Mouse (Mus musculus) embryonic facial prominence, embryonic 14.5 days (tissue): ENCODE measurements around the gene Ccdc130. TPM values are rescaled to one million over a fixed set of nuclear protein-coding genes. Genes with fewer than 3 reads are reported as not detected.
A peak's percentile ranks its signal among the peaks of the same experiment; 100 is the strongest.

Source experiments
- ATAC-seq: fragments of 200-750 bp; cut with Nextera tagmentation; 2 replicates; pipeline ENCODE4 v1.8.0; 2017; ENCODE audit warnings: low read depth, moderate number of reproducible peaks, moderate TSS enrichment
- DNase-seq: peaks from one replicate; pipeline ENCODE4 v3.0.0-alpha.2; 2015; ENCODE audit warnings: low spot score
- H3K27ac ChIP-seq: fragments of 300-500 bp; sonication (generic); replicated peaks from 2 replicates; pipeline ENCODE4 v1.5.1; 2014; ENCODE audit warnings: low read depth, mild to moderate bottlenecking, low read length, moderate library complexity
- H3K27me3 ChIP-seq: fragments of 300-500 bp; sonication (generic); replicated peaks from 2 replicates; pipeline ENCODE4 v1.6.1; 2014; ENCODE audit warnings: low read length; ENCODE audit not compliant: control insufficient read depth, insufficient read depth
- H3K36me3 ChIP-seq: fragments of 300-500 bp; sonication (generic); 2 replicates; pipeline ENCODE4 v1.6.1; 2014; ENCODE audit warnings: low read length, mixed read lengths; ENCODE audit not compliant: control insufficient read depth, insufficient read depth
- H3K4me1 ChIP-seq: fragments of 300-500 bp; sonication (generic); 2 replicates; pipeline ENCODE4 v1.6.1; 2014; ENCODE audit warnings: antibody characterized with exemption, low read length; ENCODE audit not compliant: control insufficient read depth, insufficient read depth
- H3K4me2 ChIP-seq: fragments of 300-500 bp; sonication (generic); 2 replicates; pipeline ENCODE4 v1.6.1; 2014; ENCODE audit warnings: low read depth, mild to moderate bottlenecking, low read length, moderate library complexity, mixed read lengths
- H3K4me3 ChIP-seq: fragments of 300-500 bp; sonication (generic); 2 replicates; pipeline ENCODE4 v1.5.1; 2014; ENCODE audit warnings: low read depth, mild to moderate bottlenecking, low read length
- H3K9ac ChIP-seq: fragments of 300-500 bp; sonication (generic); 2 replicates; pipeline ENCODE4 v1.6.1; 2014; ENCODE audit warnings: low read depth, mild to moderate bottlenecking, low read length, moderate library complexity, mixed read lengths
- H3K9me3 ChIP-seq: fragments of 300-500 bp; sonication (generic); 2 replicates; pipeline ENCODE4 v1.6.1; 2016; ENCODE audit warnings: low read length; ENCODE audit not compliant: control insufficient read depth
- WGBS: fragments of 180-500 bp; shearing (Covaris S2); extraction: QIAGEN DNeasy Blood & Tissue Kit; methylation state at CpG from one replicate; pipeline ENCODE4 v1.1.7; 2014; 5-methylcytosine and 5-hydroxymethylcytosine counted together
- polyA plus RNA-seq: library from polyadenylated mRNA; unstranded; fragments of >200 nt; fragmentation: Nextera tagmentation; extraction: Ambion mirVana; gene quantifications from 2 replicates; pipeline ENCODE4 v1.2.1, GENCODE M21; 2014

The Ccdc130 gene
- polyA plus RNA-seq, 1 experiment from 2014 or later = 18.4 TPM

GRCm38 (mm10) chr8:84255858-84256257, 14.3 kb downstream of the Ccdc130 start:
- no peaks in the 10 kb centered on the region for H3K27me3 ChIP-seq
- 74% methylated on average over 3 of the region's 3 CpGs for WGBS
- no peak overlapping the region for H3K27ac ChIP-seq
- peaks cover 68% of the 10 kb centered on the region for H3K36me3 ChIP-seq
- peak overlapping the region; percentile 72; the same call in 1 of the 2 replicates for H3K9ac ChIP-seq
- no peak for DNase-seq
- peak overlapping the region; percentile 68 for H3K4me2 ChIP-seq
- H3K4me3 ChIP-seq = peak overlapping the region; percentile 68
- H3K9me3 ChIP-seq = no peaks in the 10 kb centered on the region
- ATAC-seq = no peak
- 0 out of 2 replicates have a peak, but pooled peaks cover 9% of the 10 kb centered on the region for H3K4me1 ChIP-seq

- WGBS = 3% methylated on average over 51 of the region's 52 CpGs
These were observed 20.7 kb downstream of the Ccdc130 start, which contains the start of gene D8Ertd738e for GRCm38 (mm10) chr8:84249257-84250170. TSS of gene D8Ertd738e (minus strand) at chr8:84249719.

DNA sequence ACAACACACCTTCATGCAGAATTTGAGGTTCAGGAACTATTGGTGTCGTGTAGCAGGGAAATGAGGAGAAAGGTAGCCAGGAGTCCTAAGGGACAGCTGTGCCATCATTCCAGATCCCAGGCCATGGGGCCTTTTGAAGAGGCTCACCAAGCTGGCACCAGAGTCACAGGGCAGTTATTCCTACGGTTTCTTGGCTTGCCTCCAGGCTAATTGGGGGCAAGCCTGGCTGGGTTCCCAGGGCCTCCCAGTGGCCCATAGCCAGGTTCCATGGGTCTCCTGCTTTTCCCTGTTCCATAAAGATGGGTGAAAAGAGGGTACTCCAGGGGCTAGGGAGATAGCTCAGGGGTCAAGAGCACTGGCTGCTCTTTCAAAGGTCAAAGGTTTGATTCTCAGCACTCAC, 28.4 kb downstream of the Ccdc130 start:
- DNase-seq = no peak
- peaks cover 28% of the 10 kb centered on the region for H3K36me3 ChIP-seq
- no peak overlapping the region for H3K9ac ChIP-seq
- no peak overlapping the region for H3K4me3 ChIP-seq
- no peak overlapping the region for H3K27ac ChIP-seq
- H3K27me3 ChIP-seq = no peaks in the 10 kb centered on the region
- ATAC-seq = no peak
- H3K4me2 ChIP-seq = no peak overlapping the region
- no peaks in the 10 kb centered on the region for H3K4me1 ChIP-seq
- no peaks in the 10 kb centered on the region for H3K9me3 ChIP-seq
- 54% methylated on average over 2 of the region's 2 CpGs for WGBS

More at GRCm38 (mm10) chr8:84249257-84250170, 20.7 kb downstream of the Ccdc130 start, which contains the start of gene D8Ertd738e:
- Histone ChIP-seq H3K27ac (peak within 1 kb of the TSS; percentile 79), H3K9me3 (no peaks in the 10 kb centered on the region), H3K9ac (peak within 1 kb of the TSS; percentile 84), H3K27me3 (no peaks in the 10 kb centered on the region), H3K4me1 (no peaks in the 10 kb centered on the region), H3K4me2 (peak within 1 kb of the TSS; percentile 76), H3K4me3 (peak within 1 kb of the TSS; percentile 74), H3K36me3 (peaks cover 66% of the 10 kb centered on the region)
- ATAC-seq = peak; percentile 96
- peak; percentile 97 for DNase-seq

DNA sequence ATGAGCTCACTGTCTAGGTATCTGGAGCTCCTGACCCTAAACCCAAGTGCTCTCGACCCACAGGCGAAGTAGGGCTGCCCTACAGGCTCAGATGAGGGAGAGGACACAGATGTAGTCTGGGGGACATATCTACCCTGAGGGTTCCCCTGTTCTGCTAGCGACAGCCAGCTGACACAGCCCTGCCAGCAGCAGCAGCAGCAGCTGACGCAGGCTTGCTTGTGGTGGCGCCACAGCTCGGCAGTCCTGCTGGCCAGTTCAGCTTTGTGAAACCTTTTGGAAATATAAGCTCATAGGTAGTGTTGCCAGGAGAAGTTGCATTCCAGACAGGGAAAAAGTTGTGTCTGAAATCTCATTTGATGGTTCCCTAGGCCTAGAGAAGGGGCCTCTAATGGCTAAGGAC, 29.0 kb downstream of the Ccdc130 start:
- Histone ChIP-seq H3K9ac (no peak overlapping the region), H3K27ac (no peak overlapping the region), H3K4me1 (no peaks in the 10 kb centered on the region), H3K4me3 (no peak overlapping the region), H3K4me2 (no peak overlapping the region), H3K36me3 (peaks cover 21% of the 10 kb centered on the region), H3K9me3 (no peaks in the 10 kb centered on the region), H3K27me3 (no peaks in the 10 kb centered on the region)
- no peak for ATAC-seq
- no peak for DNase-seq
- WGBS = 61% methylated on average over 6 of the region's 6 CpGs

GRCm38 (mm10) chr8:84237542-84238229, 32.5 kb downstream of the Ccdc130 start:
- Histone ChIP-seq H3K9ac (peak overlapping the region; percentile 69), H3K27ac (peak overlapping the region; percentile 81), H3K4me2 (peak overlapping the region; percentile 66), H3K4me1 (peaks cover 10% of the 10 kb centered on the region), H3K9me3 (no peaks in the 10 kb centered on the region), H3K36me3 (peaks cover 24% of the 10 kb centered on the region; the same call in 1 of the 2 replicates), H3K4me3 (peak overlapping the region; percentile 93), H3K27me3 (no peaks in the 10 kb centered on the region)
- no peak for DNase-seq
- 18% methylated on average over 19 of the region's 19 CpGs for WGBS
- ATAC-seq = no peak

DNA sequence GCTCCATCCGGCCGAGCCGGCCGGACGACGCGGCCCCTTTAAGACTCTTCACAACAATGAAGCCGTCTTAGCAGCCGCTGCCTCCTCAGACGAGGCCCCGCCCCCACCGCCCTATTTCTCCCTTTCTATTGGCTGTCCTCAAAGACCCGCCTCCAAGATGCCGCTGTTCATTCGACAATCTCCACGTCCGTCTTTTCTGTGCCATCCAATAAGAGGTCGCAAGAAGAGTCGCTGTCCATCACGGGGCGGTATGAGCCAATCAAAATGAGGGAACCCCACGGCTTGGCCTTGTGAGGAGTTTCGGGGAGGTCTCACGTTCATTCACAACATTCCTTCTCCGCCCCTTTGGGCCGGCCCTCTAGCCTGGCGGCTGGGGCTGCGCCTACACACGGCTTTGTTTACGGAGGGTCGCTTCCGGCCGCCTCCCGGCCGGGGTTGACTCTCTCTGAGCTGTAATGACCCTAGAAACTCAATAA, 33.1 kb downstream of the Ccdc130 start, which contains the start of gene Zswim4:
Gene Zswim4, minus strand, starts transcription at position 58 of the 476 bp plus-strand sequence.
- Histone ChIP-seq H3K9me3 (no peaks in the 10 kb centered on the region), H3K4me3 (peak within 1 kb of the TSS; percentile 93), H3K27me3 (no peaks in the 10 kb centered on the region), H3K9ac (peak within 1 kb of the TSS; percentile 97), H3K27ac (peak within 1 kb of the TSS; percentile 81), H3K4me1 (peaks cover 10% of the 10 kb centered on the region), H3K36me3 (peaks cover 30% of the 10 kb centered on the region), H3K4me2 (peak within 1 kb of the TSS; percentile 66)
- DNase-seq = peak; percentile 100
- ATAC-seq = peak; percentile 99
- WGBS = under 1% methylated on average over 27 of the region's 35 CpGs

DNA sequence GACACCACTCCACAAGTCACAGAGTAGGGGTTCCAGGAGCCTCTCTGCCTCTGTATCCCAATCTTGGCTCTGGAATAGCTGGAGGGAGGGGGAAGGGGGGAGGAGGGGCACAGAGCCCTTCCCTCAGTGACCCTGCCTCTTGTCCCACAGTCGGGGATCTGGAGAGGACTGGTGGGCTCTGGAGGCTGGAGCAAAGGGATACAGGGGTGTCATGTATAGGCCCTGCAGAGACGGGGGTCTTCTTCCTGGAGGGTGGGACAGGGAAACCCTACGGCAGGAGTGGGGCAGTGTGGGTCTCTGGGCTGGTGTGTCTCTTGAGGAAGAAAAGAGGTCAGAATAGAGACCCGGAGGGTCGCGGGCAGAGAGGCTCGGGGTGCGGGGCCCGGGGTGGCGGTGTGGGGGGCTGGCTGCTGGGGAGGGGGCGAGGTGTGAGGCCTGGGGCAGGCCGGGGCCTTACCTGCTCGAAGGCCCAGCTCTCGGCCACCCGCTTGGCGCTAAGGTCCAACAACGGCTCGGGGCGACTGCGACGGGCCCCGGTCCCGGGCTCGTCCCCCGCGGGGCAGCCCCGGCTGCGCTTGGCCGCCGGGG, 33.7 kb downstream of the Ccdc130 start:
- no peaks in the 10 kb centered on the region for H3K9me3 ChIP-seq
- H3K27me3 ChIP-seq = no peaks in the 10 kb centered on the region
- H3K36me3 ChIP-seq = peaks cover 35% of the 10 kb centered on the region
- peak overlapping the region; percentile 62 for H3K4me2 ChIP-seq
- peak overlapping the region; percentile 93 for H3K4me3 ChIP-seq
- ATAC-seq = peak; percentile 2
- H3K27ac ChIP-seq = peak overlapping the region; percentile 70
- WGBS = 0% methylated on average over 4 of the region's 30 CpGs
- H3K9ac ChIP-seq = peak overlapping the region; percentile 97
- no peak for DNase-seq
- peaks cover 10% of the 10 kb centered on the region for H3K4me1 ChIP-seq

DNA sequence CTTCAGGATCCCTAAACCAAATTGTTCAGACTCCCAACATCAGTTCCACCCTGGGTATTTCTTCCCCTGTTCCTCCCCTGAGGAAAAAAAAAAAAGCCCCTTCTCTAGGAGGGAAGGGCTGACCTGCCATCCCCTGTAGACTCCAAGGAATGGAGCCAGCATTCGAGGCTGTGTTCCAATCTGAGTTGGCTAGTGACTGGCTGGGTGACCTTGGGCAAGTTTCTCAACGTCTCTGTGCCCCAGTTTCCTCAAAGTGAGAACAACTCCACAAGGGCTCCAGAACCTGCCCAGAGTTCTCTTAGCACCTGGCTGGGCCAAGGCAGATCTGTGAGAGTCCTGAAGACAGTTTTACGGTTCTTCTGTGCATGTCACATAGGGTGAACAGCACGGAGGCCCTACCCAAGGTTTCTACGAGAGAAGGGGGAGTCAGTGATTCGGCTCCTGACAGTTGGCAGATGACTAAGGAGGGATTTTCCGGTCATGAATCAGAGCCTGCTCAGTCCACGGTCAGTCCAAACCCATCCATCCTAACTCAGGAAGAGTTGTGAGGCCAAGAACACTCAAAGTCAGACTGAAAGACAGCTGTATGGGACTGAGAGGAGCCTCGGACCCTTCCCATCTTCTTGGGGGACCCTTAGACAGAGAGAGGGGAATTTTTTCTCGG, 34.3 kb downstream of the Ccdc130 start:
- H3K27ac ChIP-seq = no peak overlapping the region
- H3K9ac ChIP-seq = peak overlapping the region; percentile 97
- no peak for ATAC-seq
- H3K36me3 ChIP-seq = peaks cover 41% of the 10 kb centered on the region
- 24% methylated on average over 10 of the region's 10 CpGs for WGBS
- H3K27me3 ChIP-seq = no peaks in the 10 kb centered on the region
- H3K4me3 ChIP-seq = peak overlapping the region; percentile 93
- peaks cover 10% of the 10 kb centered on the region for H3K4me1 ChIP-seq
- DNase-seq = no peak
- H3K4me2 ChIP-seq = peak overlapping the region; percentile 62
- H3K9me3 ChIP-seq = no peaks in the 10 kb centered on the region
